Mouse (Mus musculus) erythroblast, embryonic 14.5 days (primary cell): ENCODE results near the gene Tut4.

Source experiments
- GATA1 ChIP-seq: IDR thresholded peaks from 2 replicates; pipeline ENCODE4 v1.6.1; 2012; ENCODE audit warnings: low read length, inconsistent platforms, mixed read lengths
- TAL1 ChIP-seq: IDR thresholded peaks from 3 replicates; pipeline ENCODE4 v1.6.1; 2012; ENCODE audit warnings: low read length, inconsistent platforms, mixed read lengths

DNA sequence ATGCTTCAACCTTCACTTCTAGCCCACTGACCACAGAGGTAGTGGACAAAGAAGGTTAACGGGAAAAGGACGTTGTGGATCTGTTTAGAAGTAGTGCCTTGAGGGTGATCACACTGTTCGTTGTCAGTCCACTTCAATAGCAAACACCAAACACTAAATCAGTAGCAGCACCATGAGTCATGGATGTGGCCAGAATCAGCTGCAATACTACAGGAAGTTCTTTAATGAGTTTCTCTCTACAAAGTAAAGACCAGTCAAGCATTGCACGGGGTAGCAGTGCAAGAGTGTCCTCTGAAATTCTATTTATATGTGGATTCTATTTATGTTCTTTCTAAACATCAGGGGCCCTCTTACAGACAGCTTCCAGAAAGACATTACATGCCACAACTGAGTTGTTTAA, 139.1 kb downstream of the Tut4 start:
- no peak for TF ChIP-seq TAL1
- no peak for TF ChIP-seq GATA1
